Mouse (Mus musculus) erythroblast, embryonic 14.5 days (primary cell): ENCODE results near the gene Phf24.

Experiments
- GATA1 ChIP-seq: IDR thresholded peaks from 2 replicates; pipeline ENCODE4 v1.6.1; 2012; ENCODE audit warnings: low read length, inconsistent platforms, mixed read lengths
- TAL1 ChIP-seq: IDR thresholded peaks from 3 replicates; pipeline ENCODE4 v1.6.1; 2012; ENCODE audit warnings: low read length, inconsistent platforms, mixed read lengths

GRCm38 (mm10) chr4:42933630-42934029 lies 17.2 kb downstream of the Phf24 start:
- TF ChIP-seq TAL1 (no peak), GATA1 (no peak)
